Mouse (Mus musculus) olfactory bulb, adult 2 months (tissue): Measurements from ENCODE around the gene Ankrd2. TPM values are rescaled to one million over a fixed set of nuclear protein-coding genes. Genes with fewer than 3 reads are reported as not detected.

Experiments
- H3K27ac ChIP-seq: fragments of 200-500 bp; 2 replicates; pipeline ENCODE4 v1.5.1; 2012; ENCODE audit warnings: low read depth, low read length; ENCODE audit not compliant: insufficient read depth
- H3K4me1 ChIP-seq: fragments of 200-500 bp; 2 replicates; pipeline ENCODE4 v1.6.1; 2012; ENCODE audit warnings: low read length; ENCODE audit not compliant: control insufficient read depth, insufficient read depth
- H3K4me3 ChIP-seq: fragments of 200-500 bp; 2 replicates; pipeline ENCODE4 v1.5.1; 2012; ENCODE audit warnings: mild to moderate bottlenecking, low read depth, low read length, moderate library complexity; ENCODE audit not compliant: insufficient read depth
- CTCF ChIP-seq: fragments of 200-500 bp; IDR thresholded peaks from 2 replicates; pipeline ENCODE4 v1.5.1; 2012; ENCODE audit warnings: low read depth, mild to moderate bottlenecking, low read length, moderate library complexity; ENCODE audit not compliant: insufficient read depth
- POLR2A ChIP-seq: fragments of 200-500 bp; IDR thresholded peaks from 2 replicates; pipeline ENCODE4 v1.6.1; 2012; ENCODE audit warnings: mild to moderate bottlenecking, low read depth, low read length, moderate library complexity; ENCODE audit not compliant: insufficient read depth
- WGBS: fragments of 180-500 bp; shearing (Covaris S2); methylation state at CpG from one replicate; pipeline ENCODE4 v1.1.7; 2018; 5-methylcytosine and 5-hydroxymethylcytosine counted together
- polyA plus RNA-seq: library from polyadenylated mRNA; stranded (reverse); fragments of >200 nt; gene quantifications from 2 replicates; pipeline ENCODE4 v1.2.4, GENCODE M21; 2012; ENCODE audit warnings: low replicate concordance; ENCODE audit not compliant: missing spikeins, insufficient read depth, insufficient read length

The Ankrd2 gene
- polyA plus RNA-seq, 1 experiment: not detected

- WGBS: 96% methylated on average over 7 of the region's 7 CpGs
- no peak overlapping the region for H3K4me3 ChIP-seq
- TF ChIP-seq CTCF: no peak
- no peak for TF ChIP-seq POLR2A
- H3K27ac ChIP-seq: no peak overlapping the region
- H3K4me1 ChIP-seq: no peaks in the 10 kb centered on the region
Observed at GRCm38 (mm10) chr19:42061443-42061842, 25.6 kb downstream of the Ankrd2 start.

GRCm38 (mm10) chr19:42068441-42069240, 32.8 kb downstream of the Ankrd2 start:
- Histone ChIP-seq H3K27ac (no peak overlapping the region), H3K4me1 (peaks cover 5% of the 10 kb centered on the region; the same call in 1 of the 2 replicates), H3K4me3 (no peak overlapping the region)
- WGBS: 82% methylated on average over 11 of the region's 11 CpGs
- no peak for TF ChIP-seq POLR2A
- no peak for TF ChIP-seq CTCF

GRCm38 (mm10) chr19:42069241-42069525, 33.4 kb downstream of the Ankrd2 start:
- peaks cover 5% of the 10 kb centered on the region; the same call in 1 of the 2 replicates for H3K4me1 ChIP-seq
- no peak overlapping the region for H3K27ac ChIP-seq
- 45% methylated on average over 6 of the region's 6 CpGs for WGBS
- no peak overlapping the region for H3K4me3 ChIP-seq
- TF ChIP-seq POLR2A: no peak
- TF ChIP-seq CTCF: no peak

- no peak overlapping the region for H3K27ac ChIP-seq
- H3K4me1 ChIP-seq: peaks cover 5% of the 10 kb centered on the region; the same call in 1 of the 2 replicates
- 76% methylated on average over 7 of the region's 7 CpGs for WGBS
- no peak for TF ChIP-seq CTCF
- TF ChIP-seq POLR2A: no peak
- no peak overlapping the region for H3K4me3 ChIP-seq
Observed at GRCm38 (mm10) chr19:42071221-42071620, 35.4 kb downstream of the Ankrd2 start.

- Histone ChIP-seq H3K4me1 (peaks cover 5% of the 10 kb centered on the region; the same call in 1 of the 2 replicates), H3K27ac (no peak overlapping the region), H3K4me3 (no peak overlapping the region)
- no peak for TF ChIP-seq CTCF
- TF ChIP-seq POLR2A: no peak
- 75% methylated on average over 15 of the region's 15 CpGs for WGBS
Observed at GRCm38 (mm10) chr19:42071886-42072608, 36.2 kb downstream of the Ankrd2 start.

GRCm38 (mm10) chr19:42072802-42073201, 37.0 kb downstream of the Ankrd2 start:
- Histone ChIP-seq H3K4me3 (no peak overlapping the region), H3K27ac (no peak overlapping the region), H3K4me1 (peaks cover 5% of the 10 kb centered on the region; the same call in 1 of the 2 replicates)
- 85% methylated on average over 7 of the region's 7 CpGs for WGBS
- no peak for TF ChIP-seq POLR2A
- TF ChIP-seq CTCF: no peak

- WGBS: 85% methylated on average over 2 of the region's 2 CpGs
- no peak overlapping the region for H3K4me3 ChIP-seq
- H3K27ac ChIP-seq: no peak overlapping the region
- TF ChIP-seq POLR2A (no peak), CTCF (no peak)
- H3K4me1 ChIP-seq: no peaks in the 10 kb centered on the region
Observed at GRCm38 (mm10) chr19:42075051-42075450, 39.3 kb downstream of the Ankrd2 start.

- no peak overlapping the region for H3K4me3 ChIP-seq
- TF ChIP-seq CTCF (no peak), POLR2A (no peak)
- 92% methylated on average over 16 of the region's 16 CpGs for WGBS
- H3K4me1 ChIP-seq: no peaks in the 10 kb centered on the region
- H3K27ac ChIP-seq: no peak overlapping the region
Observed at GRCm38 (mm10) chr19:42075992-42076391, 40.2 kb downstream of the Ankrd2 start.

- TF ChIP-seq POLR2A (no peak), CTCF (no peak)
- Histone ChIP-seq H3K4me3 (no peak overlapping the region), H3K4me1 (no peaks in the 10 kb centered on the region), H3K27ac (no peak overlapping the region)
- WGBS: 93% methylated on average over 8 of the region's 8 CpGs
Observed at GRCm38 (mm10) chr19:42078566-42078965, 42.8 kb downstream of the Ankrd2 start.
